Mouse (Mus musculus): ENCODE data around the gene Tmem246.

The Tmem246 gene

GRCm38 (mm10) chr4:49581256-49581655 lies 16.4 kb downstream of the Tmem246 start:
- DNase-seq (ENCODE audit: low spot score): no peak

DNA sequence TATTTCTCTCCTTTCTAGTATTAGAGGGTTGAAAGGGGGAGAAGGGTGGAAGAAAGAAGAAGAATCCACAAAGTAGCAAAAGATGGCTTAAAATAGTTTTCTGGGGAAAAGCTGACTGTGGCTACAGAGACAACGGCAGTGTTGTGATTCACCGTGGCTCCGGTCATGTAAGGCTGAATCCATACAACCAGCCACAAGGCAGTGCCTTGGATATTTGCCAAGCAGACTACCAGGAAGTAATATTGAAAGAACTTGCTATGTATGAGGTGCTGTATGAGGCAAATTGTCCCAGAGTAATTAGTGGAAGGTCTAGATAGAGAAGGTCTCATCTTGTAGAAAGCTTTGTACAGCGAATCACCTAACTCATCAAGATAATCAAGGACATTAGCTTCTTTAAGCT lies 25.5 kb downstream of the Tmem246 start:
- DNase-seq (ENCODE audit: low spot score): no peak

DNA sequence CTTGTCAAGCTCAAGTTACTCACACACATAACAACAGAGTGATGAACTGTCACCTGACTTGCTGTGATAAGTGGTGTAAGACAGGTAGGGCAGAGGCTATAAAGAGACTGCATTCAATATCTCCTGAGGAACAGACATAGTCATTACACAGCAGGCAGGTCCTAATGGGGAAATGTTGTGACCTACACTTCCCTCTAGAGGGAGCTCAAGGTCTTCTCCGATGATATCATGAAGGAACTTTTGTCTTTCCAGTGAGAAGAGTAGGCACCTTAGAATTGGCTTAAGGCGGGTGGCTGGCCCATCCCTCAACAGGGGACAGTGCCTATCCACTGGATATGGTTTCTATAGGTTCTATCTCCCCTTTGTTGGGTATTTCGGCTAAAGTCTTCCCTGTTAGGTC lies 30.1 kb downstream of the Tmem246 start:
- no peak for DNase-seq (ENCODE audit: low spot score)

DNA sequence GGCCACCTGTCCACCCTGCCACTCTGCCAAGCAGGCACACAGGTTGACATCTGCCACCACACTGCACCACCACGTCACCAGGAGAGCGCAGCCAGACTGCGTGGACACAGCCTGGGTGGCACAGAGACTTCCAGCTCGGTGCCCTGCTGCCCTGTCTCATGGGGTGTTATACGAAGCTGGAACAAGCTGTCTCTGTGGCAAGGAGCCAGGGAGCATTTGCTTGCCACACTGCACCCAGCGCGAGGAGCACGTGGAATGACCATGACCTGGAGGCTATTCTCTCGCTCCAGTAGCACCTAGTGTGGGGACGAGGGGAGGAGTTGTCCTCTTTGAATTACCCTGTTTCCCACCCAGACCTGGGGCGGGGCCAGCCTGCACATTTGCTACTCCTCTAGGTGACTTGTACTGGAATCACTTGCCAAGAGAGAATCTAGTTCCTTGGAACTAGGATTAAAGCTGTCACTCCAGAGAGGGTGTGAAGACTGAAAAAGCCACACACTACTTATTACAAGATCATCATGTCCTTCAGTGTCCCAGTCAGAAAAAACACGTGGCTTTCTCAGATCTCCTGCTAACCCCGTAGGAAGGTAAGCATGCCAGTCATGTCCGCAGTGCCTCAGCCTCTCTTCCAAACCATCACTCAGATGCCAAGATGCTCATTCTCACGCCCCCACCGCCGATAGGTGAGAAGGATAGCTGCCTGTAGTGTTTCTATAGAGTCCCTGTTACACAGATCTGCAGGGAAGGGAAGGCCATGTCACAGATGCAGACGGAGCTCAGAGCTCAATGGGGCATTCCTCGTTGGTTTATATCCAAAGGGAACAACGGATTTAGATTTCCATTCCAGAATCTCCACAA lies 37.5 kb downstream of the Tmem246 start:
- DNase-seq (ENCODE audit: low spot score): no peak

- DNase-seq (ENCODE audit: low spot score): no peak
Measured at GRCm38 (mm10) chr4:49558181-49558580, 39.5 kb downstream of the Tmem246 start.

DNA sequence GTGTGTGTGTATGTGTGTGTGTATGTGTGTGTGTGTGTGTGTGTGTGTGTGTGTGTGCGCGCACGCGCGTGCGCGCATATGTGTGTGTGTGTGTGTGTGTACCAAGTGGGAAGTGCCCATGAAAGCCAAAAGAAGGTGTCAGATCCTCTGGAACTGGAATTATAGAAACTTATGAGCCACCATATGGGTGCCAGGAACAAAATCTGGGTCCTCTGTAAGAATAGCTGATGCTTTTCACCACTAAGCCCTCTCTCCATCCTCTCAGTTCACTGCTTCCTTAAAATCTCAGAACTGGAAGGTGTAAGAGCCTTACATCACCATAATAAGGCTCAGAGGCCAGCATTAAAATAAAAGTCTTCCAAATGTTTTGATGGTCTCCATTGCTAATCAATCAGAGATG lies 40.3 kb downstream of the Tmem246 start:
- no peak for DNase-seq (ENCODE audit: low spot score)

DNA sequence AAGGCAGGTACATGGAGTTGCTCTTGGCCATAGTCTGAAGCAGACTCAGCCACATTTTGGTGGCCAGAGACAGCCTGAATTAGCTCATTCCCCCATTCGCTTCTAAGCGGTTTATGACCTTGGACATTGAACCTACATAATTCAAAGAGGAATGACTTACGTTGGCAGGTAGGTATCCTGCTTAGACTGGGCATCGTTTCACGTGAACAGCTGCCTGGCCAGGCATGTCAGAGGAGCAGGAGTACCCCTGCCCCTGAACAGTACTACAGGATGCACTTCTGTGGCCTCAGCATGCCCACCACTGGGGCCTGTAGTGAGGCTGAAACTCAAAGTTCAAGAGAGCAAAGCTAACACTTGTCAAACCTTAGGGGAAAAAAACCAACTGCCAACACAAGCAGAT lies 44.3 kb downstream of the Tmem246 start:
- DNase-seq (ENCODE audit: low spot score): no peak

DNA sequence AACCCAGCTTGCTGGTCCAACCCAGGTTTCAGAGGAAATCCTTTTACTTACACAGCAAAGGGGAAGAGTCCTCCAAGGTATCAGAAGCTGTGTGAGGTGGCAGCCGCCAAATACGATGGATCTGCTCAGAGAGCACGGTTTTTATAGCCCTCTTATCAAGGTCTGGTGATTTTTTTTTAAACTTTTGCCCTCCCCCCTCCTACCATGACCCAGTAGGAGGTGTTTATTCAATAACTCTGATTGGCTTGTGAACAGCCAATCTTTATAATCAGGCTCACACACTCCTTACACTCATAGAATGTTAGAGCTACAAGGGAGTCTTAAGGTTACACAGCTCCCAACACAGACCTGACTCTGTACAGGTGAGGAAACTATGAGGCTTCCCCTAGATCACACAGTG lies 48.3 kb downstream of the Tmem246 start, which contains the start of gene Aldob:
Gene Aldob, minus strand, starts transcription at position 164 of the 400 bp plus-strand sequence.
- no peak for DNase-seq (ENCODE audit: low spot score)

DNA sequence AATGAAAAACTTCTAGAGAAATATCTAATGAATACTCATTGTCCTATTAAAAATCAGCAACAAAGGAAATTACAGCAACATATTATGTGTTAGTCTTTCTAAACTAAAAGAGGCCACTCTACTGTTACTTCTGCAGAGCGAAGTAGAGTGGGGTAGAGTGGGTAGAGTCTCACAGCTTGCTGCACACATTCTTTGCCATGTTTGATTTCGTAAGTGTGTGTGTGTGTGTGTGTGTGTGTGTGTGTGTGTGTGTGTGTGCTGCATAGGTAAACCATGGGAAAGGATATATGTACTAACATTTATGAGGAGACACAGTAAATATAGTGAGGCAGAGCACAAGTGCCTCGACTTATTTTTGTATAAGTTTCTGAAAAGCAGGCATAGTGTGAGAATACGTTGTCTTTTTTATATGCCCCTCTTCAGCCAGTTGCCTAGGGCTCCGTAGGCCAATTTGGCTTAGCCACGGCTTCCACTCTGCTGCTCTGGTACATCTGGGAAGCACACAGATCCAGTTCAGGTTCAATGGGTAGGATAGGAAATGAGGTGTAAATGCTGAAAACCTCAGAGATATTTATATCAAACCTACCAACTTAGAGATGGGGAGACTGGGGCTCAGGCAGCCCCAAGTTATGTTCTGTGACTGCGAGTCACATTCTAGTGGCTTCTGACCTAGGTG lies 50.0 kb downstream of the Tmem246 start:
- DNase-seq (ENCODE audit: low spot score): no peak

GRCm38 (mm10) chr4:49546873-49547543 lies 50.7 kb downstream of the Tmem246 start:
- no peak for DNase-seq (ENCODE audit: low spot score)

GRCm38 (mm10) chr4:49546026-49546425 lies 51.6 kb downstream of the Tmem246 start:
- DNase-seq (ENCODE audit: low spot score): no peak

DNA sequence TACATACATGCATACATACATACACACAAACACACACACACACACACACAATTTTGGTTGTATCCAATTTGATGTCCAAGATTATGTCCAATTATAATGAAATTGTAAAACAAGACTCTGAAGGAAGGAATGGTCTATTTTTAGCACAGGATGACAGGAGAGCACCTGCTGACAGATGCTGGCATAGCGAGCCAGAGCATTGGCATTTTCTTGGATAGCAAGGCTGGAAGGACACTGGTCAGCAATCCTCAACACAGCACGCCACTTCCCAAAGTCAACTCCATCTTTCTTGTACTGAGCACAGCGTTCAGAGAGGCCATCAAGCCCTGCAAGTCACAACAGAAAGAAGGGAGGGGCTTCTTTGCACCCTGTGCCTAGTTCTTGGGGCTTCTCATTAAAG lies 56.7 kb downstream of the Tmem246 start:
- no peak for DNase-seq (ENCODE audit: low spot score)

GRCm38 (mm10) chr4:49539665-49540064 lies 58.0 kb downstream of the Tmem246 start:
- DNase-seq (ENCODE audit: low spot score): no peak

- DNase-seq (ENCODE audit: low spot score): no peak
Measured at GRCm38 (mm10) chr4:49536671-49537070, 61.0 kb downstream of the Tmem246 start.

DNA sequence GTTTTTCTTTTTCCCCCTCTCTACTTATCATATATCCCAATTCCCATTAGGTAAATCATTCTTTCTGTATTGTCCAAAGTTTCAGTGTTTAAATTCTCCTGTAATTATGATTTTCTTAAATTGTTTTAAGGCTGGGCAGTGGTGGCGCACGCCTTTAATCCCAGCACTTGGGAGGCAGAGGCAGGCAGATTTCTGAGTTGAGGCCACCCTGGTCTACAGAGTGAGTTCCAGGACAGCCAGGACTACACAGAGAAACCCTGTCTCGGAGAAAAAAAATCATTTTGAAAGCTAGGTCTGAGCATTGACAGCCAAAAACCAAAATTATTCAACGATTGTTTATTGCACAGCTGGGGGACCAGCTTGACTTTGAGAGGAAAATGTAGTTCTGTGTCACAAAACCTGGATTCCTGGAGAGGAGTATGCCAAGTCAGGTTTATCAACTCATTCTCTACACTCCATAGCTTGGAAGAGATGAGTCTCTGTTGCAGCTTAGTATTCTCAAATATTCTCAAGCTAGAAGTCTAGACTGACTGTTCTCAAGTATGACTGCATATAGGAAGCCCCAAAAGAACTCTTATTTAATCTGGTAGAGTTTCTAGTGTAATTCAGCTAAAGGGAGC lies 61.9 kb downstream of the Tmem246 start:
- no peak for DNase-seq (ENCODE audit: low spot score)

DNA sequence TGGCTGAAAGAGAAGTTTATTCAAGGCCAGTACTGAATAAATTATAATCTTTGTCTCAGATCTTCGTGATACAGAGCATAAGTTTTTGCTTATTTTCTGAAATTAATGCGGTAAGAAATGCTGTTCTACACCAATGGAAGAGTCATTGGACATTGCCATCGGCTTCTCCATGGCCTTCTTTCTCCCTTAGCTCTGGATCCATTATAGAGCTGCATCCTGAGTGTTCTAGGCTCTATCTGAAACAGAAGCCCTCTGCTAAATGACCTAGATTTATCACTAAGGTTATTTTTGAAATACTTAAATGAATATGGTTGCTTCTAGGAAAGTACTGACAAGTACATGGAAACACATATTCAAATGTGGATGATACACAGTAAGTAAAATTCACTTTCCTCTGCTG lies 62.6 kb downstream of the Tmem246 start:
- DNase-seq (ENCODE audit: low spot score): no peak

Data from urinary bladder, postnatal 10 days (tissue).